Mouse (Mus musculus): ENCODE results near the gene Hsf2bp.

GRCm38 (mm10) chr17:31898941-31899340 lies 137.2 kb downstream of the Hsf2bp start:
- TF ChIP-seq EP300 (IDR thresholded peaks at IDR 0.05; ENCODE audit: insufficient read depth, low read depth, low read length) (no peak), CTCF (IDR thresholded peaks at IDR 0.05) (no peak), POLR2A (IDR thresholded peaks at IDR 0.05; ENCODE audit: insufficient read depth, low read depth, low read length) (no peak)
